Mouse (Mus musculus): ENCODE measurements around the gene Gm20914.
"Not testable (repeated sequence)": the region's sequence is repeated elsewhere in the genome, so short reads cannot be mapped to it uniquely, and the experiment has no call there.

The Gm20914 gene

GRCm38 (mm10) chrY:5725678-5726077 is at the start of gene Gm20914:
Gene Gm20914, plus strand, starts transcription at chrY:5725978.
- not testable (repeated sequence) for DNase-seq (ENCODE audit: low spot score in 2 of 2)
